Mouse (Mus musculus) embryonic fibroblast, embryonic 13.5 days (primary cell): ENCODE results near the gene Specc1.

Experiments
- CTCF ChIP-seq: IDR thresholded peaks from 2 replicates; pipeline ENCODE4 v1.5.1; 2011; ENCODE audit warnings: mild to moderate bottlenecking, control low read depth, low read length, moderate library complexity, borderline replicate concordance; ENCODE audit not compliant: insufficient read depth
- POLR2A ChIP-seq: IDR thresholded peaks from 2 replicates; pipeline ENCODE4 v1.6.1; 2011; ENCODE audit warnings: low read depth, mild to moderate bottlenecking, control low read depth, low read length, moderate library complexity

- TF ChIP-seq CTCF (no peak), POLR2A (no peak)
Observed at GRCm38 (mm10) chr11:62240631-62241261, 284.2 kb downstream of the Specc1 start.
